Mouse (Mus musculus) cerebellum, postnatal 25 days (tissue): Measurements from ENCODE around the gene Dlgap5.
"Not testable (repeated sequence)": the region's sequence is repeated elsewhere in the genome, so short reads cannot be mapped to it uniquely, and the experiment has no call there.

Source experiments
- DNase-seq, 2 experiments: peaks; one replicate each; pipeline ENCODE4 v3.0.0; 2021; ENCODE audit warnings: mixed read lengths in 2 of 2

The Dlgap5 gene

DNA sequence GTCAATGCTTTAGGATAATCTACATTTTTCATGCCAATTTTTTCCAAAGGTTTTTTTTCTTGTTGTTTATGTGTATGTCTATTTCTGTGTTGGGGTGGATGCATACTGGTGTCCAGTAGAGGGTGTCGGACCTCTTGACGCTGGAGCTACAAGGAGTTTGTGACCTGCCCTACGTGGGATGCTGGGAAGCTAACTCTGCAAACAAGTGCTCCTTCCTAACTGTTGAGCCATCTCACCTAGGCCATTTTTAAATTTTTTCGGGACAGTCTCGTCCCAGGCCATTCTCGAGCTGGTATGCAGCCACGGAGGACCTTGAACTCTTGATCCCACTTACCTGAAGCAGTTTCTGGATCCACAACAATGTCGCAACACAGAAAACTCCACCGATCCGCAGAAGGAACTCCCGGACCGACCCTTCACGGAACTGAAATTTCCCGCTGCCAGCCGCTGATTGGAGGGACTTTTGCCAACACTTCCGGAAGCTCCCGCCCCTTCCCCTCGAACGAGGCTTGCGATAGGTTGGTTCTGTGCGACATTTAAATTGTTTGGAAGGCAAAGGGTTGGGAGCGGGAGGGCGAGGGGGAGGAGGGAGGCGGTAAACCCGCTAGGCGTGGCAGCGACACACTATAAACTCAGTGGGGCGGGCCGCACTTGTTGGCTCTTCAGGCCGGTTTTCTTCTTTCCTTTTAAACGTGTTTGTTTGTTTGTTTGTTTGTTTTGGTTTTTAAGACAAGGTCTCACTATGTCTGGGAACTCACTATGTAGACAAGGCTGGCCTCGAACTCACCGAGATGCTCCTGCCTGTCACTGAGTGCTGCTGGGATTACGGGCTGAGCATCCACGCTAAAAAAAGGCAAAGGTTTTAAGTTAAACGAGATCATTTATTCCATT is at the start of gene Dlgap5:
Gene Dlgap5 (minus strand): TSS at position 633 of the 891 bp plus-strand sequence.
- DNase-seq: peak; percentile 91 to 93

DNA sequence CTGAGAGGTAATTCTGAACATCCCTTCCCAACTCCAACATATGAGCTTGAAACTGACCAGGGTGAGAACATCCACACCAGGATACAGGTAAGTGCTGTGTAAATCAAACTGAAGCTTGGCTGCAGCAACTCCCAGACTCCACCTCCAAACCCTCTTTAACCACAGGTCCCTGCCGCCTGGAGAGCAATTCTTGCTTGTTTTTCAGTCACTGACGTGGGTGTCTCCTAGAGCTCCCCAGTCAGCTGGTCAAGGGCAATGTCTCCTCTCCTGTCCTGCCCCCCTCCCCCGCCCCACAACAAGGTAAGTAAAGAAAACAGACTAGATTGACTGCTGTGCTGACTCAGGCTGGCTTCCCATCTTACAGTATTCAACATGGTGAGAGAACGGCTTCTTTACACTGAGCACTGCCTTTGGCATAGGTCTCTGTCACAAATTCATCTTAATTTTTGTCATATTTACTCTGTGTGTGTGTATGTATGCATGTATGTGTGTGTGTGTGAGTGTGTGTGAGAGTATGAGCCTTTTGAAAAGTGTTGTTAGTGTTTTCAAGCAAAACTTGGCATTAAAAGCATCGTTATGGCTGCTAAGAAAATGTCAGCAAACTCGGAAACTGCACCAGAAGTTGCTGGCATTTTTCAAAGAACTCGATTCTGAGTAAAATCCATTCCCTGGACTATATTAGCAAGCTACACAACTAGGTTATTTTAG is 47.4 kb upstream of the Dlgap5 start:
- no peak for DNase-seq

DNA sequence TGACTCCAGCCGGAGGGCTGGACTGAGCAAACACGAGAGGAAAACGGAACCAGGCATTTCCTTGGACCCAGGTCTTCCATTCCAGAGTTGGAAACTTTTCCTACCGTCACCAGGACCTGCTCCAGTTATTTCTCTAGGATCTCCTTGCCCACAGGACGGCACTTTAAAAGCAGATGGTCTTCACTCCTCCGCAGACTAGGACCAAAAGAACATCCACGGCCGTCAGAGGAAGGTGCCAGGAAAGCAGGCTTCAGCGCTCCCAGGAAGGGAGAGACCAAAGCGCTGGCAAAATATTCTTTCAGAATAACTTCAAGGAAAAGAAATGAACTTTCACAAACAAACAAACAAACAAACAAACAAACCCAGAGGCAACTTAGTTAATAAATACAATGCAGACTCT is 46.2 kb upstream of the Dlgap5 start:
- DNase-seq: no peak

DNA sequence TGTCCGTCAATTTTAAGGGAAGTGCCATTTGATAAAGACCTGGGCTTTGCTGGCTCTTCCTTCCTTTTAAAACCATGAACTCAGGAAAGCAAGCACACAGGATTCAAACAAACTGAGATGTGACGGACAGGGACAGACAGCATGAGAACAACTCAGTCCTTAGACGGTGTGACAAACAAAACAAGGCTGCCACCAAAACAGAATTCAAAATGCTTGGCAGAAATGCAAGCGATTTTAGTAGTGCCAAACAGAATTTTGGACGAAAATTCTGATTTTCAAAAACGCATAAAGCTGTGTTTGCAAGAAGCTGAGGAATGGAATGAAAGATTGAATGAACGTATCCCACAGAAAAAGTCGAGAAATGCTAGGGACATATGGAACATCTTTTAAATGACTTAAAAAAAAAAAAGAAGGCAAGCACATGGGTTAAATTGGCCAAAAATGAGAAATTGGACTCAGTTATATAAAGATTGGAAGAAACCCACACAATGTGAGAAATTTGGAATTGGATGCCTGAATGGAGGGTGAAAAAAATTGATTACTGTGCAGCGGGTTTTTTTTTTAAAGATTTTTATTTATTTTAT is 44.8 kb upstream of the Dlgap5 start:
- no peak for DNase-seq

DNA sequence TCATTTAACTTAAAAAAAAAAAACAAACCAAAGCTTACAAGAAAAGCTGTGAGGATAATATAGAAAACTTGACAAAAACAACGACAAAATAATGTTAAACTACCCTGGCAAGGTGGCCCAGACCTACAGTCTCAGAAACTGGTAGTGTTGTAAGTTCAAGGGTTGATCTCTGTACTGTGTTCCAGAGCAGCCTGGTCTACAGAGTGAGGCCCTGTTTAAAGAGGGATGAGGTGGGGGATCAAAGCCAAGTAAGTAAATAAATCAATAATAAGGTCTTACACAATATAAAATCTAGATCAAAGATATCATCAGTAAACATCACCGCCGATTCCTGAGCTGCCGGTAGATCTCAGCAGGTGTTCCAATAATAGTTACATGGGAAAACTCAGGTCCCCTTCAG is 44.2 kb upstream of the Dlgap5 start:
- no peak for DNase-seq

DNA sequence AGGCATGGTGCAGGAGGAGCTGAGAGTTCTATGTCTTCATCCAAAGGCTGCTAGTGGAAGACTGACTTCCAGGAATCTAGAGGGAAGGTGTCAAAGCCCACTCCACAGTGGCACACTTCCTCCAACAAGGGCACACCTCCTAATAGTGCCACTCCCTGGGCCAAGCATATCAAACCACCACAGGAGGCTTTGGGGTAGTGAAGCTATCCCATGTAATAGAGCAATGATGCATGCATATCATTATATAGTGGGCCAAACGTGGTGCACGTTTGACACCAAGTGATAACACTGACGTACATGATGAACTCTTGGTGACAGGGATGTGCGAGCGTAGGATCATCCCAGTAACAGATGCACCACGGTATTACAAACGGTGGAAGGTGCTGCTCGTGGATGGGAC is 43.8 kb upstream of the Dlgap5 start:
- no peak for DNase-seq

DNA sequence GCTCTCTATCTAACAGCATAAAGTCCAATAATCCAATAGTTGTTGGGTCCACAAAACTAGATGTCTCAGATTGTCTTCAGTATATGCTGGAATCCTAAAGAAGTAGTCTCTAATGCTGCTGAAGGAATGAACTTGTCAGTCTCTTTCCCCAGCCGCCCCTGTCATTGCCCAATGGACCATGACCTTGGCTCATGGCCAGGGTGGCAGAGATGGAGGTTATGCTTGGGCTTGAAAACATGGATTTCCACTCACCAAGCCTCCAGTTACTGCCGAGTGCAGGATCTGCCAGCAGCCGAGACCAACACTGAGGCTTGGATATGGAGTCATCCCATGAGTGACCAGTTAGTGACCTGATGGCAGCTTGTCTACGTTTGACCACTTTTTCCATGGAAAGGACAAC is 41.3 kb upstream of the Dlgap5 start:
- peak in 1 of 2 experiments; percentile 9 for DNase-seq

DNA sequence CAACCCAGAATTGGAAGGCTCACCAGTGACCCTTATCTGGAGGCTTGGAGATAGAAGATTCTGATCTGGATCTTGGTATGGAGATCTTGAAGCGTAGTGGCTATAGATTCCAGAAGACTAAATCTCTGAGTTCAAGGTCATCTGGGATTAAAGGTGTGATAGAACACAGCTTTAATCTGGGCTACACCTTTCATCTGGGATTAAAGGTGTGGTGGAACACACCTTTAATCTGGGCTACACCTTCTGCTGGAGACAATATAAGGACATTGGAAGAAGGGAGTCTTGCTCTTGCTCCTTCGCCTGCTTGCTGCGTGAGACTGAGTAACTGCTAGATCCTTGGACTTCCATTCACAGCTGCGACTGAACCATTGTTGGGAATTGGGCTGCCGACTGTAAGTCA is 31.9 kb upstream of the Dlgap5 start, which contains the start of gene Fbxo34:
Gene Fbxo34 (plus strand): TSS at position 301 of the 400 bp plus-strand sequence.
- DNase-seq: not testable (repeated sequence)

DNA sequence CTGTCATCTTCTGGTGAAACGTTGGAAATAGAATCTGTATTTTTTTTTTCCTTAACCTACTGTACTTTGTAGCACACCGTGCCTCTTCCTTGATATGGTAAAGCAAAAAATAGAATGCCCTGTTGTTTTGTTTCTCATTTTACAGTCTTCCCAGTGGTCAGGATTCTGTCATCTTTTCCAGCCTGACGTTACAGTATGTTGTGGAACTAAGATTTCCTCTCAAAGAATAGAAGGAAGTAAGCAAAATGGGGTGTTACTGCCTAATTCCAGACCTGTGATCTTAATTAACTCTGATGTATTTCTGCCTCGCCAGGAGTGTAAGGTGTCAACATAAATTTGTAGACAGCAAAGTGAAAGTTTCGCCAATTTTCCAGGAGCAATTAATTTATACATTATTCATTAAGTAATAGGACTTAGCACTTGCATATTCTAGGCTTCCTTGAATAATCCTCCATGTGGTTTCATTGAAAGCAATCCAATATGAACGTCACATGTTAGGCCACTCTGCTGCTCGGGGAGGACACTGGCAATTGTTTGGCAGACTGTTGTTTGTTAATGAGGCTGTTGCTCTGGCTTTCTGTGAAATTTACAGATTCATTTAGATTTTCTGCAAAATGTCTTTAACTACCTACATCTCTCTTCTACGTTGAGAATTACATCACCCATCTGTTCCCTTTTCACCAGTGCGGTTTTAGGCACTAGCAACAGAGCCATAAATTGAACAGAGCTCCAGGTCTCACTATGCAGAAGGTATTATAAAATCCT is 27.3 kb upstream of the Dlgap5 start:
- no peak for DNase-seq

DNA sequence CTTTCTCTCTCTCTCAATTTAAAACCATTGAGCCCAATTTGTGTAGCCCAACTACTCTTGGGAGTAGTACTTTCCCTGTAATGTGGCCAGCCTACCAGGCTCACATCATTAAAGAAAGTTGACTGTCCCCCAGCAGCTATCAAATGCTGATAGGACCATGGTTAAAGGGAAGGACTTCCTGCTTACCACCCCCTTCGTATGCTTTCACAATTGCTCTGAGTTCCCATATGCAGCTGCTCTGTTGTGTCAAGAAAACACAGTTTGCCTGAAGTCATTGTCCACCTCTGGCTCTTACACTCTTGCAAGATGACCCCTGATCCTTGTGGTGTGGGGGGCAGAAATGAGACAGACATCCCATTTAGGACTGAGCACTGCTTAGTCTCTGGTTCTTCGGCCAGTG is 26.7 kb upstream of the Dlgap5 start:
- DNase-seq: no peak

DNA sequence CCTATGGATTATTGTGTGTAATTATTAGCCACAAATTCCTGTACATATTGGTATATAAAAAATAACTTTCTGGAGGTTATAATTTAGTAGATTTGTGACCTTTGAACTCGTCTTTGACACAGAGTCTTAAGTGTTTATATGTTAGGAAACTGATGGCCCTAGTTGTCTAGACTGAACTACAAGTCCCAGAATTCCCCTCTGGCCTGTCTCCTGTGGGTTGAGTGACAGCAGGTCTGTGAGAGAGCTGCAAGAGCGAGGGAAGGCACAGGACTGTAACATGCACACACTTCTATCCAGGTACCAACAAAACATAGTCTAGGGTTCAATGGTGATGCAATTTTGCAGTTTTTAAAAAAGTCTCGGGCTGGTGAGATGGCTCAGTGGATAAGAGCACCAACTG is 20.7 kb upstream of the Dlgap5 start:
- DNase-seq: no peak

DNA sequence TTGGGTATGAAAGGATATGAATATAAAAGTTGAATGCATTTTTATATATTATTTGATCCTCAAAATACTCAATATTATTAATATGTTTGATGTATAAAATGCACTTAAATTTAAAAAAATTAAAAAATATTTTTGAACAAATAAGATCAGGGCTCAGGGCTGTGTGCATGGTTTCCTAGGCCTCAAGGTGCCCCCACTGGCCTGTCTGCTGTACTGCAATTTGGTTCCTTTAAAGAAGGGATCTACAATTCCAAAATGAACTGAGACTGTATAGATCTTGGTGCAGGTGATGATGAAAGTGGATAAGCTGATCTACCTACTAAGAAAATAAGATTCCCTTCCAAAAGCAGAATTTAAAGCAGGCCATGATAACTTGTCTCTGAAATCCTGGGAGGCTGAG is 14.8 kb upstream of the Dlgap5 start:
- DNase-seq: peak in 1 of 2 experiments; percentile 16

DNA sequence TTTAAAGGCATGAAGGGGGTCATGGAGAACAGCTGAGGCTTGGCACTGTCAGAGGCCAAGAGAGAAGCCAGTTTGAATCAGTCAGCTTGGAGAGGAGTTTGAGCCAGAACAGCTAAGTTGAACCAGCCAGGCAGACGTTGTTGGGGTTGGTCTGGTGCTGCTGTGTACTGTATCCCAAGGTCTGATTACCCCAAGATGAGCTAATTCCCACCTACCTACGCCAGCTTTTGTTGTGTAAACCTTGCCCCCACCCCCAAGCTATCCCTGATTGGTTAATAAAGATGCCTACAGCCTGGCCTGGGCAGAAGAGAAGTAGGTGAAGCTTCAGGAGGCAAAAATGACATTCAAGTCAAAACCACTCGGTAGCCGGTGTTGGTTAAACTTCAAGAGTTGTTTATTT is 4.3 kb upstream of the Dlgap5 start:
- DNase-seq: no peak

DNA sequence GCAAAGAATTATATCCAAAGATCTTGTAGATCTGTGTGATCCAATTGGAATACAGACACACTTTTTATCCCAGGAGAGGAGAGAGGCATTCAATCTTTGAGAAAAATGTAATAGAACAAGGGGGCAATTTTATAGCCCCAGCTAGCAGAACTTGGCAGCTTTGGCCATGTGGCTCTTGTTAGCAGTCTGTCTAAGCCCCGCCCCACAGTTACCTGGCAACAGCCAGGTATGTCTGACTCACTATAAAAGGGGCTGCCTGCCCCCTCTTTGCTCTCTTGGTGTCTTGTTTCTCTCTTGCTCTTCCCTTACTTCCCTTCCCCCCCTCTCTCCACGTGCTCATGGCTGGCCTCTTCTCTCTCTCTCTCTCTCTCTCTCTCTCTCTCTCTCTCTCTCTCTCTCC is 3.4 kb upstream of the Dlgap5 start:
- no peak for DNase-seq

DNA sequence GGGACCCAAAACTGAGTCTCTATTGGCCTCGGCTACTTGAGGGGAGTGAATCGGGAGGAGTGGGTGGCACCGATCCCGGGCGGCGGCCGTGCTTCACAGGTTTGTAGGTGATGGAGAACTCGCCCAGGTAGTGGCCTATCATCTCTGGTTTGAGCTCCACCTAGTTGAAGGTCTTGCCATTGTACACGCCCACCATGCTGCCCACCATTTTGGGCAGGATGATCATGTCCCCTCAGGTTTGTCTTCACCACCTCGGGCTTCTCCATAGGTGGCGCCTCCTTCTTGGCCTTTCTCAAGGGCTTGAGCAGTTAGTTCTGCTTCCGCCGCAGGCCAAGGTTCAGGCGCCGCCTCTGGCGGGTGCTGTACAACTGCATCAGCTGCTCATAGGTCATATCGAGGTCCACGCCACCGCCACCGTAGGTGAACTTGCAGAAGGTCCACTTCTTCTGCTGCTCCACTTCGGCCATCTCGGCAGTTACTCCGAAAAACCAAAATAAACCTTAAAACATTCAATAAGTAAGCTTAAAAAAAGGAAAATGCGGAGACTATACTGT is 1.6 kb upstream of the Dlgap5 start:
- no peak for DNase-seq

DNA sequence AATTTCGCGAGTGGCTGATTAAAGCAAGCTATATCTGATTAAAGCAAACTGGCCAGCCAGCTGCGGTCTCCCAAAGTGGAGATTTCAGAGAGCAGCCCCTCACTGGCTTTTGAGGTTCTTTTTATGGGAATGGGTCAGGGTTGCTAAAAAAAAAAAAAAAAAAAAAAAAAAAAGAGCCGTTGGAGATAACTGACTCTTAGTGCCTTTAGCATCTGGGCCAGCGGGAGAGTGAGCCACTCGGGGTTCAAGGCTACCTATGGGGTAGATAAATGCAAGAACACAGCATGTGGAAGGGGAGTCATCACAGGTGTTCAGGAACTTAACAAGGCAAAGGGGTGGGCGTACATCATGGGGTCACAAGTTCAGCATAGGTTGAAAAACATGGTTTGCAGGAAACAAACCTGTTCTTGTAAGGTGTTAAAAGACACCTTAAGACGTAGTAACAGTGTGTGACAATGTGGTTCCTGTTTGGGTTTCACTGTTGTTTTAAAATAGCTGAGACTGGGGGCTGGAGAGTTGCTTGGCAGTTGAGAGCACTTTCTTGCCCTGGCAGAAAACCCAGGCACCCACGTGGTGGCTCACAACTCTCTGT is 923 bp upstream of the Dlgap5 start:
- no peak for DNase-seq

DNA sequence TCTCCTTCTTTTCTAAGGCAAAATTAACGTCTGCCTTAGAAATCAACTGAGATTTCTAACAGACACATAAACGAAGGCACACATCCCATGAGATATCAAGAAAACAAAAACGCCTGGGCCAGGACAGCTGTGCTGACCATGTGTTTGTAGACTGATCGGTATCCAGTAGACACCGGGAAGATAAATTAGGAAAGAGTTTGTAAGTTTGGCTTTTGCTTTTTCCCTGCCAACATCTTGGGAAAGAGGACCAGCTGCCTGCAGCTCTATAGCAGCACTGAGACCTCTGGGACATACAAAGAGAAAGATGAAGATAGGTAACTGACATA is 422 bp upstream of the Dlgap5 start:
- no peak for DNase-seq

DNA sequence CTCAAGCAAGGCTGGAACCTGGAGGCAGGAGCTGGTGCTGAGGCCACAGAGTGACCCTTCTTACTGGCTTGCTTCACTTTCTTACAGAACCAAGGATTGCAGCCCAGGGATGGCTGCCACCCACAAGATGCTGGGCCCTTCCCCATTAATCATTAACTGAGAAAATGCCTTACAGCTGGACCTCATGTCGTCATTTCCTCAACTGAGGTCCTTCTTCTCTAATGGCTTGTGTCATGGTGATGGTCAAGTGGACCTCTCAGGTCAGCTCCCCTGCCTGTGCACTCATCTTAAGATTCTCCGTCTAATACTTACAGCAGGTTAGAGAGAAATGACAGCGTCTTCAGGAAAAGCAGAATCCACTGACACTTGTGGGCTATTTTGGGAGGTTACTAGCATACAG is 861 bp downstream of the Dlgap5 start:
- no peak for DNase-seq

DNA sequence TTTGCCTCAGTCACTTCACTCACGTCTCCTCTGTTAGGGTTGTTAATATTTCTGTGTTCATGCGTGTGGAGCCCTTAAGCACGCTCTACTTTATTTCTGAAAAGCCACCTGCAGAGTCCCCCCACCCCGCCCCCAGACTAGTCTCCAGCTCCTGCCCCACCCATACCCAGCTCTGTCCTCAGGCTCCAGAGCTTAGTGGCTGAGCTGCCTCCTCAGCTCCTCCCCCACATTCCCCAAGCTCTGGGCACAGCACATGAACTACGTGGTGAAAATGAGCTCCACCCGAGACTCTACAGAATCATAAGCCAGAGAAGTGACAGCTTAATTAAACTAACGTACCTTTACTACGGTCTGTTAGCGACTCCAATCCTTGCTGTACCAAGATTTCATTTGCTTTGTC is 12.2 kb downstream of the Dlgap5 start:
- DNase-seq: no peak

DNA sequence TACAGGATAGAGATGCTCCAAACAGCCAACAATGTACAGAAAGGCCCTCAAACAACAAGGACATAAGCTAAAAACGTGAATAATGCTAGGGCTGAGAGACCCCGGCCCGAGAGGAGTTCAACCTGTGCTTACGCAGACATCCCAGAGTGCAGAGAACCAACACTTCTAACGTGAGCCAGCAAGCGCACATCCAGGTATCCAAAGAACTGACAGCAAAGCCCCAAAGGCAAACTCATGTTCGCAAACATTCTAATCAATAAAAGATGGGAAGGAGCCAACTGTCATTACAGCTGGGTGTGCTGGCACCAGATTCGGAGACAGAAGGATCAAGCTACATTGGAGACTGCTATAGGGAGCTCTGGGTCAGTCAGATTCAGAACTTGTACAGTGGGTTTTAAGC is 15.5 kb downstream of the Dlgap5 start:
- no peak for DNase-seq

DNA sequence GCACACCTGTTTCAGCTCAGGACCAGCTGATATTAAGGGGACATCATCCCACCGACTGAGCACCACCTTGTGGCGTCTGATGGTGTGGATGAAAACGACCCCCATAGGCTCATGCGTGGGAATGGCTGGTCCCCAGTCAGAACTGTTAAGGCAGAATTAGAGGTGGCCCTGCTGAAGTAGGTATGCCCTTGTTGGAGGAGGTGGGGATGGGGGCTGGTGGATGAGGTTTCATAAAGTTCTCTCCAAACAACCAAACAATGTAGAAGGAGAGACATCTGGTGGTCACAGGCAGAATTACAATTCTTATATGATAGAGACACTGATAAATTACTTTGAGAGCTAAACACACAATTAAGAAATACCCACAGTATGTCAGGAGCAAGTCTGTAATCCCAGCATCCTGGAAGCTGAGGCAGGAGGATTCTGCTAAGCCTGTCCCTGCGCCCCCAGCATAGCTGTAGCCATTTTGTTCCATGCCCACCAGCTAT is 22.0 kb downstream of the Dlgap5 start:
- DNase-seq: peak; percentile 28 to 40

DNA sequence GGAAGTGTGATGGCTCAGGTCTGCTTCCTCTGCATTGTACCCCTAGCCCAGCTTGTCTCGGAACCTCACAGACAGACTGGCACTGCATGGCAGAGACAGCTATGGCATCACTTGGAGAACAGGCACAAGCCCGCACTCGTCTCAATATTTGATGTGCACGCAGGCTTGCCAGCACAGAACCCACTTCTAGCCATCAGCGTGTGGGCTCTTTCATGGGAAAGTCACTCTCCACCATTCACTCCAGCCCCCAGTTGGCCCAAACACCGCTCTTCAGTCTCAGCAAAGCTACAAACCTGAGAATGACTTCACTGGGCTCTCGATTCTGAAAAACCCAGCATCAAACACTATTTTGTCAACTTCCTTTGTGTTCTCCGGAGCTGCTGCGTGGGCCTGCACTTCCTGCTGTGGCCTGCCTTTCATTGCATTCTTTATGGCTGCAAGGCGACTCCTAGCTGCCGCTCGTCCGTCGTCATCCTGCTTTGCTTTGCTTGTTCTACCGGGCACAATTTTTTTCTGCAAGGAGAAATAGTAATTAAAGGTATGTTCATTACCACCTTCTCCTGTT is 22.7 kb downstream of the Dlgap5 start:
- DNase-seq: no peak
